Mouse (Mus musculus) brain, embryonic 14.5 days (tissue): ENCODE results near the gene Psmg3.

Source experiments
- CTCF ChIP-seq: fragments of 200-500 bp; IDR thresholded peaks from 2 replicates; pipeline ENCODE4 v1.5.1; 2012; ENCODE audit warnings: inconsistent platforms, mild to moderate bottlenecking, moderate library complexity, borderline replicate concordance; ENCODE audit not compliant: insufficient read depth, insufficient read length; ENCODE audit errors: extremely low read depth
- POLR2A ChIP-seq: fragments of 200-500 bp; IDR thresholded peaks from 2 replicates; pipeline ENCODE4 v1.6.1; 2012; ENCODE audit warnings: mild to moderate bottlenecking, inconsistent platforms, borderline replicate concordance; ENCODE audit not compliant: poor library complexity, insufficient read depth, insufficient read length, severe bottlenecking; ENCODE audit errors: extremely low read depth

DNA sequence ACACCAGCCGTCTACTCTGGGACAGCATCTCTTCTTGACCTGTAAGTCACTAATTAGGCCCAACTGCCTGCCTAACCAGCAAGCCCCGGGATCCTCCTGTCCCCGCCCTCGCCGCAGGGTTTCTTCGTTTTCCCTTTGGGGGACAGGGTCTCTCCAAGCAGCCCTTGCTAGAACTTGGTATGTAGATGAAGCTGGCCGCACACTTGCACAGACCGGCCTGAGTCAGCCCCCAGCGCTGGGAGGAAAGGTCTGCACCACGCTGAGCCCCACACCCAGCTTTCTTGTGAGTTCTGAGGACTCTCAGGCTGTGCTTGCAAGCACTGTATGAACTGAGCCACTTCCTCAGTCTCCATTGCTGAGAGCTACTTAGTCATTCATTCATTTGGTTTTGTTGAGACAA is 2.2 kb downstream of the Psmg3 start:
- TF ChIP-seq CTCF = no peak
- no peak for TF ChIP-seq POLR2A
